Mouse (Mus musculus): ENCODE results near the gene Mdm2. TPM values are rescaled to one million over a fixed set of nuclear protein-coding genes. Genes with fewer than 3 reads are reported as not detected.

The Mdm2 gene
- polyA plus RNA-seq, 1 experiment from 2014 or later, result 40.0 TPM

GRCm38 (mm10) chr10:117696827-117697560, 13.6 kb downstream of the Mdm2 start:
- H3K36me3 ChIP-seq (ENCODE audit: control insufficient read depth, insufficient read depth, low read length), result peaks cover 57% of the 10 kb centered on the region
- no peaks in the 10 kb centered on the region for H3K27me3 ChIP-seq (replicated peaks; ENCODE audit: control insufficient read depth, insufficient read depth, low read length)
- WGBS, result 90% methylated on average over 6 of the region's 6 CpGs
- no peaks in the 10 kb centered on the region for H3K9me3 ChIP-seq (ENCODE audit: control insufficient read depth, low read length)
- no peak overlapping the region for H3K4me2 ChIP-seq (ENCODE audit: low read length)
- no peak overlapping the region for H3K27ac ChIP-seq (ENCODE audit: low read depth, low read length)
- H3K9ac ChIP-seq (ENCODE audit: low read depth, low read length), result no peak overlapping the region
- ATAC-seq, result no peak
- H3K4me3 ChIP-seq (ENCODE audit: low read length), result no peak overlapping the region
- H3K4me1 ChIP-seq (ENCODE audit: control insufficient read depth, insufficient read depth, low read depth, low read length), result no peaks in the 10 kb centered on the region

GRCm38 (mm10) chr10:117696021-117696826, 14.3 kb downstream of the Mdm2 start:
- no peak overlapping the region for H3K27ac ChIP-seq (ENCODE audit: low read depth, low read length)
- H3K9me3 ChIP-seq (ENCODE audit: control insufficient read depth, low read length), result no peaks in the 10 kb centered on the region
- no peak overlapping the region for H3K4me3 ChIP-seq (ENCODE audit: low read length)
- no peak for ATAC-seq
- WGBS, result 93% methylated on average over 8 of the region's 8 CpGs
- no peak overlapping the region for H3K4me2 ChIP-seq (ENCODE audit: low read length)
- no peaks in the 10 kb centered on the region for H3K27me3 ChIP-seq (replicated peaks; ENCODE audit: control insufficient read depth, insufficient read depth, low read length)
- H3K4me1 ChIP-seq (ENCODE audit: control insufficient read depth, insufficient read depth, low read depth, low read length), result no peaks in the 10 kb centered on the region
- H3K36me3 ChIP-seq (ENCODE audit: control insufficient read depth, insufficient read depth, low read length), result peaks cover 60% of the 10 kb centered on the region
- H3K9ac ChIP-seq (ENCODE audit: low read depth, low read length), result no peak overlapping the region

GRCm38 (mm10) chr10:117695605-117696004, 15.0 kb downstream of the Mdm2 start:
- Histone ChIP-seq H3K9me3 (ENCODE audit: control insufficient read depth, low read length) (no peaks in the 10 kb centered on the region), H3K36me3 (ENCODE audit: control insufficient read depth, insufficient read depth, low read length) (peaks cover 62% of the 10 kb centered on the region), H3K4me2 (ENCODE audit: low read length) (no peak overlapping the region), H3K27ac (ENCODE audit: low read depth, low read length) (no peak overlapping the region), H3K4me1 (ENCODE audit: control insufficient read depth, insufficient read depth, low read depth, low read length) (no peaks in the 10 kb centered on the region), H3K4me3 (ENCODE audit: low read length) (no peak overlapping the region), H3K9ac (ENCODE audit: low read depth, low read length) (no peak overlapping the region), H3K27me3 (replicated peaks; ENCODE audit: control insufficient read depth, insufficient read depth, low read length) (no peaks in the 10 kb centered on the region)
- ATAC-seq, result no peak
- WGBS, result 100% methylated on average over 4 of the region's 4 CpGs

- H3K27ac ChIP-seq (ENCODE audit: low read depth, low read length), result no peak overlapping the region
- no peaks in the 10 kb centered on the region for H3K4me1 ChIP-seq (ENCODE audit: control insufficient read depth, insufficient read depth, low read depth, low read length)
- peaks cover 64% of the 10 kb centered on the region for H3K36me3 ChIP-seq (ENCODE audit: control insufficient read depth, insufficient read depth, low read length)
- H3K4me3 ChIP-seq (ENCODE audit: low read length), result no peak overlapping the region
- no peak for ATAC-seq
- no peak overlapping the region for H3K9ac ChIP-seq (ENCODE audit: low read depth, low read length)
- H3K9me3 ChIP-seq (ENCODE audit: control insufficient read depth, low read length), result no peaks in the 10 kb centered on the region
- 95% methylated on average over 4 of the region's 4 CpGs for WGBS
- no peak overlapping the region for H3K4me2 ChIP-seq (ENCODE audit: low read length)
- no peaks in the 10 kb centered on the region for H3K27me3 ChIP-seq (replicated peaks; ENCODE audit: control insufficient read depth, insufficient read depth, low read length)
Observed at GRCm38 (mm10) chr10:117695027-117695426, 15.5 kb downstream of the Mdm2 start.

- WGBS, result 96% methylated on average over 6 of the region's 6 CpGs
Observed at GRCm38 (mm10) chr10:117694255-117694953, 16.2 kb downstream of the Mdm2 start.

GRCm38 (mm10) chr10:117692953-117693352, 17.6 kb downstream of the Mdm2 start:
- Histone ChIP-seq H3K4me2 (ENCODE audit: low read length) (no peak overlapping the region), H3K27me3 (replicated peaks; ENCODE audit: control insufficient read depth, insufficient read depth, low read length) (no peaks in the 10 kb centered on the region), H3K4me1 (ENCODE audit: control insufficient read depth, insufficient read depth, low read depth, low read length) (no peaks in the 10 kb centered on the region), H3K36me3 (ENCODE audit: control insufficient read depth, insufficient read depth, low read length) (peaks cover 57% of the 10 kb centered on the region), H3K27ac (ENCODE audit: low read depth, low read length) (no peak overlapping the region), H3K4me3 (ENCODE audit: low read length) (no peak overlapping the region), H3K9ac (ENCODE audit: low read depth, low read length) (no peak overlapping the region), H3K9me3 (ENCODE audit: control insufficient read depth, low read length) (no peaks in the 10 kb centered on the region)
- ATAC-seq, result no peak
- WGBS, result 96% methylated on average over 5 of the region's 5 CpGs

More at GRCm38 (mm10) chr10:117694255-117694953, 16.2 kb downstream of the Mdm2 start:
- Histone ChIP-seq H3K4me2 (ENCODE audit: low read length) (no peak overlapping the region), H3K36me3 (ENCODE audit: control insufficient read depth, insufficient read depth, low read length) (peaks cover 61% of the 10 kb centered on the region), H3K27ac (ENCODE audit: low read depth, low read length) (no peak overlapping the region), H3K4me3 (ENCODE audit: low read length) (no peak overlapping the region), H3K27me3 (replicated peaks; ENCODE audit: control insufficient read depth, insufficient read depth, low read length) (no peaks in the 10 kb centered on the region), H3K9me3 (ENCODE audit: control insufficient read depth, low read length) (no peaks in the 10 kb centered on the region), H3K4me1 (ENCODE audit: control insufficient read depth, insufficient read depth, low read depth, low read length) (no peaks in the 10 kb centered on the region), H3K9ac (ENCODE audit: low read depth, low read length) (no peak overlapping the region)
- ATAC-seq, result no peak

- no peaks in the 10 kb centered on the region for H3K4me1 ChIP-seq (ENCODE audit: control insufficient read depth, insufficient read depth, low read depth, low read length)
- H3K4me2 ChIP-seq (ENCODE audit: low read length), result no peak overlapping the region
- H3K4me3 ChIP-seq (ENCODE audit: low read length), result no peak overlapping the region
- peaks cover 51% of the 10 kb centered on the region for H3K36me3 ChIP-seq (ENCODE audit: control insufficient read depth, insufficient read depth, low read length)
- no peaks in the 10 kb centered on the region for H3K9me3 ChIP-seq (ENCODE audit: control insufficient read depth, low read length)
- H3K9ac ChIP-seq (ENCODE audit: low read depth, low read length), result no peak overlapping the region
- no peak for ATAC-seq
- H3K27ac ChIP-seq (ENCODE audit: low read depth, low read length), result no peak overlapping the region
- H3K27me3 ChIP-seq (replicated peaks; ENCODE audit: control insufficient read depth, insufficient read depth, low read length), result no peaks in the 10 kb centered on the region
Observed at GRCm38 (mm10) chr10:117692173-117692572, 18.4 kb downstream of the Mdm2 start.

- WGBS, result 97% methylated on average over 10 of the region's 10 CpGs
Observed at GRCm38 (mm10) chr10:117691389-117691968, 19.1 kb downstream of the Mdm2 start.

More at GRCm38 (mm10) chr10:117691389-117691968, 19.1 kb downstream of the Mdm2 start:
- no peak overlapping the region for H3K4me2 ChIP-seq (ENCODE audit: low read length)
- no peak for ATAC-seq
- H3K27ac ChIP-seq (ENCODE audit: low read depth, low read length), result no peak overlapping the region
- H3K4me3 ChIP-seq (ENCODE audit: low read length), result no peak overlapping the region
- H3K4me1 ChIP-seq (ENCODE audit: control insufficient read depth, insufficient read depth, low read depth, low read length), result no peaks in the 10 kb centered on the region
- H3K9ac ChIP-seq (ENCODE audit: low read depth, low read length), result no peak overlapping the region
- peaks cover 45% of the 10 kb centered on the region for H3K36me3 ChIP-seq (ENCODE audit: control insufficient read depth, insufficient read depth, low read length)
- H3K27me3 ChIP-seq (replicated peaks; ENCODE audit: control insufficient read depth, insufficient read depth, low read length), result no peaks in the 10 kb centered on the region
- no peaks in the 10 kb centered on the region for H3K9me3 ChIP-seq (ENCODE audit: control insufficient read depth, low read length)

All from hindbrain, embryonic 16.5 days (tissue).